Mouse (Mus musculus): ENCODE data around the gene Ercc4.

DNA sequence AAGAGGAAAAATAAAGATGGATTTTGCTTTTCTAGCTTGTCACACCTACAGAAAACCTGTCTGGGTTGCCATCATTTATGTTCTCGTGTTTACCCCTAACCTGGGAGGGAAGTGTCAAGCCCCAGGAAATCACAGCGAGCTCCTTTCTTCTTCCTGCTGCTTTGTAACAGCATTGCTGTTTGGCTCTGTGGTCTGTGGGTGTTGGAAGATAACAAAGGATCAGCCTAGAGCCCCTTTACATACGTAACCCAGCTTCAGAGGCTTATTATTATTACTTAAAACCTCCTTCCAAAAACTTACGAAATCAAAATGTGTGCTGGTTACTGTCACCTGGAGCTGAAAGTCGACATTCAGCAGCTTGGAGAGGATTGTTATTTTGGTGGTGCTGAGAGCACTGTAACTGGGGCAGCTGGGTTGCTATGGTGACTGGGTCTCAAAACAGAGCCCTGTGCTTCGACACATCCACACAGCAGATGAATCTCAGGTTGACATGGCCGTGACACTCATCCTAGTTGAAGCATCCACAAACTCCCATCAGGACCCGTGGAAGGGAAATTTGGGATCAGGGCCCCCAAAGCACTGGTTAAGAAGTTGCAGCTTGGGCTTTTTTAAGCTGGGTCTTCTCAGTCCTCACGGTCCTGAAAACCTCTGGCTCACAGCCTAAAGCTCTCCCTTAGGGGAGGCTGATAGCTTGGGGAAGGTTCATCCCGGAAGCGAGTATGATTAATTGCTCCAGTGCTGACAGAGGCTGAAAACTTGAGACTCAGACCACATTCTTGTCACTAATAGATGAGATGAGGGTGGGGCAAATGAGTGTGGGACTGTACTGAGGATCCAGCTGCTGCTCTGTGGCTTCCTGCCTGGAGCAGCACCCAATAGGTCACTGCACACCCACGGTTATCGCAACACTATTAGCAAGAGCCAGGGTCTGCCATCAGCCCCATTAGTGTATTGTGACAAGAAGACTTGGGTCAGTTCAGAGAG is 49.7 kb downstream of the Ercc4 start:
- TF ChIP-seq CTCF (IDR thresholded peaks at IDR 0.05; ENCODE audit: low read depth) (no peak), EP300 (optimal IDR thresholded peaks at IDR 0.05) (no peak)

Data from stomach, postnatal 0 days (tissue).